Mouse (Mus musculus): ENCODE measurements around the gene Rbm39.

The Rbm39 gene

GRCm38 (mm10) chr2:156111358-156112079 is 68.5 kb downstream of the Rbm39 start, which contains the start of the genes Cpne1 and Rbm12:
Cpne1 (minus strand) TSS chr2:156111965.
Rbm12 (minus strand) TSS chr2:156111978.
- no peak for DNase-seq (ENCODE audit: extremely low read depth, low read depth, low spot score)

DNA sequence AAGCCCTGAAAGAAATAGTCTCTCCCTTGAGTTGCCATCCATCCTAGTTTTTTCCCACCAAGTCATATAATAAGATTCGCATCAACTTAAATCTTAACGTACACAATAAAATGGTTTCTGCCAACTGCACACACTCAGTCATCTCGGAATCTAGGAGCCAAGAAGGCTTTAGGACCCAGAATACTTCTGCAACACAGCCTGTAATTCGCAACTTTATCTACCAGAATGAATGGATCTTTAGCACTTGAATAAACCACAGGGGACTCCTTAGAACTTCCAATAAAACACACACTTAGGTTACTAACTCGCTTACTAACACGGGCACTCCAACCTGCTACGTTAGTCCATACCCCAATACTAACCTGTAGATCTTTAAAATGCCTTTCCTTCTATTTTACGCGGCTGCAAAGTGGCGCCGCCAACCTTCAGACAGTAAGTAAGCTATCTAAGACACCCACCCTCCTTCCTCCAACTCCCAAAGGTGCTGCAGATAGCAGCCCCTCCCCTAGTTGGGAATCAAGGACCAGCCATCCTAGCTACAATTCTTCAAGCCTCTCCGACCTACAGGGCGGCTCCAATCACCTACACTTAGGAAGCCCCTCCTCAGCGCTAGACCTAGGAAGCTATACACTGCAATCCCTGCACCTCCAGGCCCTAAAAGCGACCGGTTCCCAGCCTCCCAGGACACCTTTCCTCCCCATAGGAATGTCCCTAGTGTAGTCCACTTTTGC is 69.2 kb downstream of the Rbm39 start:
- DNase-seq (ENCODE audit: extremely low read depth, low read depth, low spot score) = no peak
